Mouse (Mus musculus): ENCODE data around the gene Haus8. TPM values are rescaled to one million over a fixed set of nuclear protein-coding genes. Genes with fewer than 3 reads are reported as not detected.

Gene Haus8
- total and polyA plus RNA-seq, 3 experiments = 21.0 to 30.3 (median 25.1) TPM

DNA sequence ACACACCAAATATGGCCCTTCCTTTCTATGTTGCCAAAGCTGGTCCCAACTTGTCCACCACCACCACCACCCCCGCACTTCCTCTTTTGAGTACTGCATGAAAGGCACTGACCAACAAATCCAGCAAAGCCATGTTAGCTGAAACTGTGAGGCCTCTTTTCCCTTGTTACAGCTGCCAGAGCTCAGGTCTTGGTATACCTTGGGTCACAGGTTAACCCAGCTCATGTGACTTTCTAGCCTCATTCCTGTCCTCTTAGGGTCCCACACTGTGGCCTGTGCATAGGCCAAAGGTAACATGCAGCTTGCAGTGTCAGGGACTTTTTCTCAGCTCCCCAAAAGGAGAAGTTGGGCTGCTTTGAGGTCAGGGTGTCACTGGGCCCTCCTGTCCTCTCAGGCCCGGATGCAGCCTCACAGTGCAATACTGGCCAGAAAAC, 23.5 kb upstream of the Haus8 start:
- Histone ChIP-seq H3K9me3 (replicated peaks; ENCODE audit: low read length) (no peaks in the 10 kb centered on the region), H3K9ac (ENCODE audit: insufficient read depth, low read depth) (0 out of 2 replicates have a peak overlapping the region, but pooled peaks have one; percentile 6), H3K4me3 (replicated peaks in 1 of 3; ENCODE audit: low read depth in 2 of 3, low read length in 2 of 3, poor library complexity in 1 of 3) (no peak overlapping the region), H3K4me2 (ENCODE audit: insufficient read depth, low read depth, poor library complexity, severe bottlenecking) (no peak overlapping the region), H3K27ac (ENCODE audit: insufficient read depth, low read depth) (peak overlapping the region; percentile 92), H3K79me2 (replicated peaks; ENCODE audit: control insufficient read depth, extremely low read depth, insufficient read depth, poor library complexity, severe bottlenecking) (no peaks in the 10 kb centered on the region), H3K4me1 (ENCODE audit: control insufficient read depth in 1 of 2, insufficient read depth in 2 of 2) (peaks cover 29 to 68% of the 10 kb centered on the region in 2 experiments), H3K27me3 (replicated peaks) (no peaks in the 10 kb centered on the region), H3K36me3 (replicated peaks in 1 of 2; ENCODE audit: control insufficient read depth in 1 of 2, insufficient read depth in 1 of 2, low read length in 1 of 2) (peaks cover 12 to 61% of the 10 kb centered on the region in 2 experiments)
- in situ Hi-C loops (cut with MboI; ENCODE audit: low pct_ligation_motif_present, low pct_unique_long_range_greater_than_20kb, low sequenced_read_pairs) (no loop called here), dilution Hi-C loops (cut with MboI; ENCODE audit: extremely low pct_ligation_motif_present, extremely low pct_unique_long_range_greater_than_20kb, low sequenced_read_pairs) (no loop called here)
- TF ChIP-seq PAX5 (IDR thresholded peaks at IDR 0.05; ENCODE audit: low read length) (no peak), MYC (IDR thresholded peaks at IDR 0.05; ENCODE audit: low read depth, low read length) (0 out of 2 replicates have a peak, but pooled peaks have one; percentile 47), ETS1 (conservative IDR thresholded peaks at IDR 0.05; ENCODE audit: low read depth, low read length) (peak; percentile 61), NELFE (IDR thresholded peaks at IDR 0.05; ENCODE audit: low read depth, low read length) (peak; percentile 35; the same call in 1 of the 2 replicates), CHD2 (IDR thresholded peaks at IDR 0.05; ENCODE audit: low read length) (peak; percentile 64; the same call in 1 of the 2 replicates), CTCF (conservative IDR thresholded peaks at IDR 0.05 in 1 of 2, IDR thresholded peaks at IDR 0.05 in 1 of 2; ENCODE audit: low read depth in 2 of 2, low read length in 2 of 2) (no peak), TBP (conservative IDR thresholded peaks at IDR 0.05; ENCODE audit: low read depth, low read length) (no peak), TCF12 (IDR thresholded peaks at IDR 0.05; ENCODE audit: low read depth, low read length) (peak; percentile 35; the same call in 1 of the 2 replicates), ZC3H11A (IDR thresholded peaks at IDR 0.05; ENCODE audit: low read depth, low read length) (no peak), HCFC1 (IDR thresholded peaks at IDR 0.05; ENCODE audit: low read depth, low read length) (peak; percentile 31; the same call in 1 of the 2 replicates), JUND (conservative IDR thresholded peaks at IDR 0.05; ENCODE audit: low read depth, low read length) (no peak), USF1 (IDR thresholded peaks at IDR 0.05; ENCODE audit: low read depth, low read length) (peak; percentile 25), SMC3 (IDR thresholded peaks at IDR 0.05; ENCODE audit: low read depth, low read length) (no peak), MAFK (IDR thresholded peaks at IDR 0.05; ENCODE audit: insufficient replicate concordance, low read length) (0 out of 2 replicates have a peak, but pooled peaks have one; percentile 32), POLR2AphosphoS2 (IDR thresholded peaks at IDR 0.05; ENCODE audit: low read depth, low read length) (no peak), BHLHE40 (IDR thresholded peaks at IDR 0.05; ENCODE audit: low read depth, low read length) (peak; percentile 81), ELF1 (IDR thresholded peaks at IDR 0.05; ENCODE audit: low read depth, low read length) (peak; percentile 61), RAD21 (IDR thresholded peaks at IDR 0.05; ENCODE audit: low read depth, low read length) (no peak; the same call in none of the 2 replicates), RCOR1 (conservative IDR thresholded peaks at IDR 0.05; ENCODE audit: low read depth, low read length) (no peak), JUN (IDR thresholded peaks at IDR 0.05; ENCODE audit: insufficient read depth, low read depth, low read length) (no peak), E2F4 (IDR thresholded peaks at IDR 0.05; ENCODE audit: insufficient replicate concordance, low read depth, low read length) (no peak), SIN3A (IDR thresholded peaks at IDR 0.05; ENCODE audit: low read length) (peak; percentile 49; the same call in 1 of the 2 replicates), ZMIZ1 (IDR thresholded peaks at IDR 0.05; ENCODE audit: low read depth, low read length) (no peak), USF2 (conservative IDR thresholded peaks at IDR 0.05; ENCODE audit: low read depth, low read length) (no peak), ZNF384 (IDR thresholded peaks at IDR 0.05; ENCODE audit: low read depth, low read length) (no peak), NRF1 (IDR thresholded peaks at IDR 0.05; ENCODE audit: low read depth, low read length) (no peak), MAZ (IDR thresholded peaks at IDR 0.05; ENCODE audit: low read depth, low read length) (no peak), GABPA (IDR thresholded peaks at IDR 0.05; ENCODE audit: insufficient replicate concordance, low read depth, low read length) (no peak), POLR2A (IDR thresholded peaks at IDR 0.05; ENCODE audit: low read depth, low read length) (no peak), KAT2A (IDR thresholded peaks at IDR 0.05; ENCODE audit: insufficient replicate concordance, low read length) (0 out of 2 replicates have a peak, but pooled peaks have one; percentile 18), CHD1 (IDR thresholded peaks at IDR 0.05; ENCODE audit: low read depth, low read length) (0 out of 2 replicates have a peak, but pooled peaks have one; percentile 18), UBTF (IDR thresholded peaks at IDR 0.05; ENCODE audit: low read depth, low read length) (no peak), IRF4 (IDR thresholded peaks at IDR 0.05; ENCODE audit: low read depth, low read length) (peak; percentile 85), EP300 (IDR thresholded peaks at IDR 0.05; ENCODE audit: low read length) (peak; percentile 78; the same call in 1 of the 2 replicates), MAX (IDR thresholded peaks at IDR 0.05; ENCODE audit: low read length) (peak; percentile 24; the same call in 1 of the 2 replicates), ZKSCAN1 (IDR thresholded peaks at IDR 0.05; ENCODE audit: borderline replicate concordance, low read depth, low read length) (no peak), MXI1 (IDR thresholded peaks at IDR 0.05; ENCODE audit: low read depth, low read length) (peak; percentile 37; the same call in 1 of the 2 replicates), MEF2A (IDR thresholded peaks at IDR 0.05; ENCODE audit: borderline replicate concordance, low read depth, low read length) (peak; percentile 59)
- DNase-seq (ENCODE audit: extremely low read depth) = peak; percentile 81

Measured in CH12.LX (cell line).